Mouse (Mus musculus) heart, embryonic 15.5 days (tissue): ENCODE measurements around the gene Osr1. TPM values are rescaled to one million over a fixed set of nuclear protein-coding genes. Genes with fewer than 3 reads are reported as not detected.

Source experiments
- ATAC-seq: fragments of 200-750 bp; cut with Nextera tagmentation; replicated peaks from 2 replicates; pipeline ENCODE4 v1.8.0; 2017; ENCODE audit warnings: low read depth, moderate TSS enrichment; ENCODE audit not compliant: insufficient number of reproducible peaks, insufficient read depth, low FRiP score
- H3K27ac ChIP-seq: fragments of 300-500 bp; sonication (generic); 2 replicates; pipeline ENCODE4 v1.5.1; 2015; ENCODE audit warnings: mild to moderate bottlenecking, inconsistent platforms
- H3K27me3 ChIP-seq: fragments of 300-500 bp; sonication (generic); 2 replicates; pipeline ENCODE4 v1.6.1; 2015; ENCODE audit warnings: inconsistent platforms
- H3K36me3 ChIP-seq: fragments of 300-500 bp; sonication (generic); 2 replicates; pipeline ENCODE4 v1.6.1; 2015; ENCODE audit warnings: mild to moderate bottlenecking, inconsistent platforms
- H3K4me1 ChIP-seq: fragments of 300-500 bp; sonication (generic); replicated peaks from 2 replicates; pipeline ENCODE4 v1.6.1; 2015; ENCODE audit warnings: inconsistent platforms
- H3K4me2 ChIP-seq: fragments of 300-500 bp; sonication (generic); 2 replicates; pipeline ENCODE4 v1.6.1; 2015; ENCODE audit warnings: inconsistent platforms, mild to moderate bottlenecking, moderate library complexity
- H3K4me3 ChIP-seq: fragments of 300-500 bp; sonication (generic); 2 replicates; pipeline ENCODE4 v1.5.1; 2015; ENCODE audit warnings: mild to moderate bottlenecking, inconsistent platforms
- H3K9ac ChIP-seq: fragments of 300-500 bp; sonication (generic); 2 replicates; pipeline ENCODE4 v1.6.1; 2015; ENCODE audit warnings: mild to moderate bottlenecking, inconsistent platforms
- H3K9me3 ChIP-seq: fragments of 300-500 bp; sonication (generic); replicated peaks from 2 replicates; pipeline ENCODE4 v1.6.1; 2016; ENCODE audit warnings: inconsistent platforms
- WGBS: fragments of 180-500 bp; shearing (Covaris S2); methylation state at CpG from one replicate; pipeline ENCODE4 v1.1.7; 2015; ENCODE audit warnings: mixed read lengths; 5-methylcytosine and 5-hydroxymethylcytosine counted together
- polyA plus RNA-seq: library from polyadenylated mRNA; unstranded; fragments of >200 nt; fragmentation: Nextera tagmentation; extraction: Ambion mirVana; gene quantifications from 2 replicates; pipeline ENCODE4 v1.2.1, GENCODE M21; 2015

Gene Osr1
- 16.6 and 25.5 TPM in 2 replicates for polyA plus RNA-seq

GRCm38 (mm10) chr12:9569971-9570370 is at the start of gene Osr1:
TSS of gene Osr1 (plus strand) at chr12:9570116.
- WGBS = under 1% methylated on average over 15 of the region's 15 CpGs
- peak within 1 kb of the TSS; percentile 20; the same call in 1 of the 2 replicates for H3K9ac ChIP-seq
- H3K4me1 ChIP-seq = peaks cover 16% of the 10 kb centered on the region

DNA sequence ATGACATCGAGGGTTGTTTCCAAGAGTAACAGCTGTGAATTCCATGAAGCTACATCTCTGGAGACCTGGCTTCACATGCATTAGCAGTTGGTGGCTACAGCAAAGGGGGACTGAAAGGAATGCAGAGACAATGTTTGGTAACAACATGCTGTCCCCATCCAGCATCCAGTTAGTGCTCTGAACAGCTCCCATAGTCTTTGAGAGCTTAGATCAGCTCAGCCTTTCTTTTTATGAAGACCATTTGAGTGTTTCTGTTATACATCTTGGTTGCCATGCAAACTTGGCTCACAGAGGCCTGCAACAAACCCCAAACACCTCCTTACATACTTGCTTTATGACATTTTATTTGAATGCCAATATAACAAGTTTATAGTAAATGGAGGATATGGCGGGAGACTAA is 19.6 kb upstream of the Osr1 start:
- ATAC-seq = no peak

More at GRCm38 (mm10) chr12:9569971-9570370, at the start of gene Osr1:
- Histone ChIP-seq H3K27me3 (peaks cover 40% of the 10 kb centered on the region), H3K4me3 (peak within 1 kb of the TSS; percentile 44), H3K27ac (no peak within 1 kb of the TSS), H3K36me3 (no peaks in the 10 kb centered on the region), H3K4me2 (peak within 1 kb of the TSS; percentile 66), H3K9me3 (no peaks in the 10 kb centered on the region)
- ATAC-seq = no peak

GRCm38 (mm10) chr12:9564956-9565355 is 5.0 kb upstream of the Osr1 start:
- Histone ChIP-seq H3K9me3 (no peaks in the 10 kb centered on the region), H3K9ac (no peak overlapping the region), H3K27me3 (peaks cover 6% of the 10 kb centered on the region; the same call in 1 of the 2 replicates), H3K36me3 (no peaks in the 10 kb centered on the region), H3K4me2 (no peak overlapping the region), H3K4me3 (no peak overlapping the region), H3K27ac (no peak overlapping the region), H3K4me1 (no peaks in the 10 kb centered on the region)
- no peak for ATAC-seq
- 70% methylated on average over 3 of the region's 3 CpGs for WGBS

More for the DNA sequence above, 19.6 kb upstream of the Osr1 start:
- Histone ChIP-seq H3K9me3 (no peaks in the 10 kb centered on the region), H3K27ac (no peak overlapping the region), H3K9ac (no peak overlapping the region), H3K36me3 (no peaks in the 10 kb centered on the region), H3K27me3 (no peaks in the 10 kb centered on the region), H3K4me3 (no peak overlapping the region), H3K4me2 (no peak overlapping the region), H3K4me1 (no peaks in the 10 kb centered on the region)
- WGBS = 74% methylated on average over 2 of the region's 2 CpGs

GRCm38 (mm10) chr12:9570496-9570995 is 630 bp downstream of the Osr1 start:
- WGBS = under 1% methylated on average over 17 of the region's 17 CpGs
- peak overlapping the region; percentile 20; the same call in 1 of the 2 replicates for H3K9ac ChIP-seq
- ATAC-seq = no peak
- no peak overlapping the region for H3K27ac ChIP-seq
- H3K27me3 ChIP-seq = peaks cover 46% of the 10 kb centered on the region
- H3K36me3 ChIP-seq = no peaks in the 10 kb centered on the region
- peak overlapping the region; percentile 66 for H3K4me2 ChIP-seq
- peak overlapping the region; percentile 44 for H3K4me3 ChIP-seq
- peaks cover 16% of the 10 kb centered on the region for H3K4me1 ChIP-seq
- H3K9me3 ChIP-seq = no peaks in the 10 kb centered on the region

- H3K4me3 ChIP-seq = peak overlapping the region; percentile 44
- WGBS = 9% methylated on average over 13 of the region's 13 CpGs
- no peak overlapping the region for H3K9ac ChIP-seq
- H3K9me3 ChIP-seq = no peaks in the 10 kb centered on the region
- peak overlapping the region; percentile 66 for H3K4me2 ChIP-seq
- peaks cover 16% of the 10 kb centered on the region for H3K4me1 ChIP-seq
- H3K27ac ChIP-seq = no peak overlapping the region
- no peaks in the 10 kb centered on the region for H3K36me3 ChIP-seq
- ATAC-seq = no peak
- H3K27me3 ChIP-seq = peaks cover 54% of the 10 kb centered on the region
Observed at GRCm38 (mm10) chr12:9571276-9571940, 1.5 kb downstream of the Osr1 start.

GRCm38 (mm10) chr12:9572022-9572421 is 2.1 kb downstream of the Osr1 start:
- Histone ChIP-seq H3K27ac (no peak overlapping the region), H3K9me3 (no peaks in the 10 kb centered on the region), H3K27me3 (peaks cover 60% of the 10 kb centered on the region), H3K4me2 (no peak overlapping the region), H3K36me3 (no peaks in the 10 kb centered on the region), H3K4me3 (no peak overlapping the region), H3K9ac (no peak overlapping the region), H3K4me1 (peaks cover 16% of the 10 kb centered on the region)
- no peak for ATAC-seq
- 41% methylated on average over 4 of the region's 4 CpGs for WGBS

- Histone ChIP-seq H3K9ac (peak overlapping the region; percentile 20; the same call in 1 of the 2 replicates), H3K9me3 (no peaks in the 10 kb centered on the region), H3K4me3 (peak overlapping the region; percentile 51), H3K4me2 (peak overlapping the region; percentile 67), H3K36me3 (no peaks in the 10 kb centered on the region), H3K27ac (no peak overlapping the region), H3K27me3 (peaks cover 75% of the 10 kb centered on the region), H3K4me1 (peaks cover 16% of the 10 kb centered on the region)
- no peak for ATAC-seq
- WGBS = 4% methylated on average over 12 of the region's 12 CpGs
Observed at GRCm38 (mm10) chr12:9573682-9574081, 3.8 kb downstream of the Osr1 start.

DNA sequence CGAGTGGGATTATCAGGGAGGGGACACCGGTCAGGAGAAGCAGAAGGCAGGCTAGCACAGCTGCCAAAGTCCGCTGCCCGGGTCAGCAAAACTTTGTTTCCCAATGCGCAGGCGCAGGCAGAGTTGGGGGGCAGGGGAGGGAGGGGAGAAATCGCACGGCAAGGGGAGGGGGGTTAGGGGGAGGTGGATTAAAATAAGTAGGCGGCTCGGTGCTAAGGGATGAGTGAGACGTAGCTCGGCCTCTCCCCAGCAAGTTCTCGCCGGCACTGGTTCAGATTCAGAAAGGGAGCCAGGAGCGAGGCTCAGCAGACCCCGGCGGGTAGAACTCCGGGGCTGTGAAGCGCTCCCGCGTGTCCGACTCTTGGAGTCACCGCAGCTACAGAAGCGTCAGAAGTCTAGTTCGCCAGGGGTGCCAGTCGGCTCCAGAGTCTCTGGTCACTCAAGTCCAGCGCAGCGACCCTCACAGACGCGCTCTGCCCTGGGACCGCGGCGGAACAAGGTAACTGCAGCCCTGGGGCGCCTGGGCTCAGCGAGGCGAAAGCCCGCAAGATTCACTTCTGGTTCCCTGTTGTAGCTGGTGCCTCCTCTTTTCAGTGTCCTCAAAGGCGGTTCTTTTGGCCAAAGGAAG is 4.4 kb downstream of the Osr1 start:
- under 1% methylated on average over 38 of the region's 38 CpGs for WGBS
- peak; percentile 53; the same call in 1 of the 2 replicates for ATAC-seq
- Histone ChIP-seq H3K4me3 (peak overlapping the region; percentile 51), H3K4me2 (peak overlapping the region; percentile 67), H3K27ac (peak overlapping the region; percentile 12; the same call in 1 of the 2 replicates), H3K36me3 (no peaks in the 10 kb centered on the region), H3K9me3 (no peaks in the 10 kb centered on the region), H3K4me1 (peaks cover 20% of the 10 kb centered on the region), H3K9ac (peak overlapping the region; percentile 49), H3K27me3 (peaks cover 78% of the 10 kb centered on the region)

GRCm38 (mm10) chr12:9575158-9576042 is 5.5 kb downstream of the Osr1 start:
- peak overlapping the region; percentile 67 for H3K4me2 ChIP-seq
- peak overlapping the region; percentile 51 for H3K4me3 ChIP-seq
- 8% methylated on average over 21 of the region's 21 CpGs for WGBS
- no peaks in the 10 kb centered on the region for H3K9me3 ChIP-seq
- peak overlapping the region; percentile 8; the same call in 1 of the 2 replicates for H3K9ac ChIP-seq
- peaks cover 30% of the 10 kb centered on the region for H3K4me1 ChIP-seq
- no peak for ATAC-seq
- peaks cover 89% of the 10 kb centered on the region for H3K27me3 ChIP-seq
- no peaks in the 10 kb centered on the region for H3K36me3 ChIP-seq
- no peak overlapping the region for H3K27ac ChIP-seq

DNA sequence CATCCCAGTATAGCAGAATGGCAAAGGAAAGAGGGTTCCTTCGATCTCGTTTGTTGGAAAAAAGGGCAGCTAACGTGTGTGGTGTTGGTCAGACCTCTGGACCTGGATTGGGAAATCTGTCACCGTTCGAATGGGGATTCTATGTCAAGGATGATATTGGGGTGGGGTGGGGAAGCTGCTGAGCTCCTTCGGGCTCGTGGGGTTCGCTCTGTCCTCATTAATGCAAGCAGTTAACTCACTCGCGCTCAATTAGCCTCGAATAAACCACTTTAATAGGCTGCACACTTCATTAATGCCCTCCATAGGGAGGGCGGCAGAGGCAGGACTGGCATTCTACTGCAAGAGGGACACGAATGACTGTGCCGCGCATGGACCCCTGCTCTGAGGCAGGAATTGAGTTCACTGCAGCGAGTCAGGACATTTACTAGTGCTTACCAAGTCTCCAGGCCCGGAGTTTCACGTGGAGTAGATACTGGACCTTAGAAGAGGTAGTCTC is 6.2 kb downstream of the Osr1 start:
- Histone ChIP-seq H3K27me3 (peaks cover 95% of the 10 kb centered on the region), H3K27ac (no peak overlapping the region), H3K36me3 (no peaks in the 10 kb centered on the region), H3K4me3 (peak overlapping the region; percentile 51), H3K4me1 (peaks cover 32% of the 10 kb centered on the region), H3K9ac (peak overlapping the region; percentile 8; the same call in 1 of the 2 replicates), H3K9me3 (no peaks in the 10 kb centered on the region), H3K4me2 (peak overlapping the region; percentile 67)
- no peak for ATAC-seq
- 7% methylated on average over 18 of the region's 18 CpGs for WGBS
